Mouse (Mus musculus) cortical plate, adult 2 months (tissue): ENCODE measurements around the gene Eif2ak1.

Experiments used
- CTCF ChIP-seq: fragments of 200-500 bp; IDR thresholded peaks from 2 replicates; pipeline ENCODE4 v1.5.1; 2011; ENCODE audit warnings: mild to moderate bottlenecking, control low read depth, low read length; ENCODE audit not compliant: insufficient read depth; ENCODE audit errors: extremely low read depth
- POLR2A ChIP-seq: fragments of 200-500 bp; IDR thresholded peaks from 2 replicates; pipeline ENCODE4 v1.6.1; 2011; ENCODE audit warnings: mild to moderate bottlenecking, low read length, control low read depth; ENCODE audit not compliant: insufficient read depth; ENCODE audit errors: extremely low read depth

DNA sequence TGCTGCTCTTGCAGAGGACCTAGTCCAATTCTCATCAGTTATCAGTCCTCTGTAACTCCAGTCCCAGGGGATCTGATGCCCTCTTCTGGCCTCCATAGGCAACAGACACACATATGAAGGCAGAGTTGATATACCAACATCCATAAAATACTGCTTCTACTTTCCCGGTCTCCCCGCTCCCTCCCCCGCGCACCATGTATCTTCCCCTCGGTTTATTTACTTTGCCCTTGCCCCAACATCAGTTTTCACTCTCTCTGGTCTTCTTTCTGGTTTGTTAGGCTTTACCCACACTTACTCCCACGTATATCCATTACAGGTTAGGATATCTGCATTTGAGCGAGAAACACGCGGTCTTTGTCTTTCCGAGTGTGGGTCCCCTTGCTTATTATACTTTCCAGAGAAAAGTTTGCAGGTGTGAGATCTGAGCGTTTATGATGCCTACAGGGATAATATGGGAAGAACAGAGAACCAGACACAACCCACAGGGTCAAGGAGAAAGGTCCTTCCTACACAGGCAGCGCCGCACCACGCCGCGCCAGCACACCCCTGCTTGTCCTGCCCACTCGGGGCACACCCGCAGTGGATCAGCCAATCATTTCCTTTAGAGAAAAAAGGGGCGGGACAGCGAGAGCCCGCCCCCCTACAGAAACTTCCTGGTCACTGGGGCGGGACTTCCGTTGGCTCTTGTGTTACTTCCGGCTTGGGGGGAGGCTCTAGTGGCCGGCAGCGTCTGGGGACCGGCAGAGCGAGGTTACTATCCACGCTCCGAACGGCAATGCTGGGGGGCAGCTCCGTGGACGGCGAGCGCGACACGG is at the start of gene Eif2ak1:
- TF ChIP-seq CTCF: peak; percentile 41
- peak; percentile 74; the same call in 1 of the 2 replicates for TF ChIP-seq POLR2A
